Mouse (Mus musculus): Measurements from ENCODE around the gene Prkg1. TPM values are rescaled to one million over a fixed set of nuclear protein-coding genes. Genes with fewer than 3 reads are reported as not detected.

Prkg1 gene
- polyA plus RNA-seq, 1 experiment from 2014 or later, result 0.74 TPM

DNA sequence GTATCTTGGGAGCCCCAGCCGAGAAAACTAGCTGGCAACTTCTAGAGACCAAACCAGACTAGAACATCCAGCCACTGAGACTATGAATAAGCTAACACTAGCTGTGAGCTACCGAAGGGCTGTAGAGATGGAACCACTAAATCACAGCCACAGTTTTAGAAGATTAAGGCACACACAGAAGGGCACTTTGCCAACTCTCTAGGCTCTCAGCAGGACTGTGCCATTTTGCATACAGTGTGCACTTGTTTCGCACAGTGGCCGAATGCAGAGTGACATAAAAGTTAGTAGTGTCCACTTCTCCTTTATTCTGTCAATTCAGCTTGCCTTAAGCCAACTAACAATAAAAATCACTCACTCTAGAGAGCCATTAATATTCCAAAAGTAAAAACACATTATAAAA is 774.4 kb downstream of the Prkg1 start:
- Histone ChIP-seq H3K4me3 (ENCODE audit: low read depth, low read length) (no peak overlapping the region), H3K9me3 (ENCODE audit: low read length) (no peaks in the 10 kb centered on the region), H3K27me3 (ENCODE audit: insufficient read depth, low read length) (no peaks in the 10 kb centered on the region), H3K27ac (ENCODE audit: low read depth) (no peak overlapping the region), H3K9ac (replicated peaks) (no peak overlapping the region), H3K4me1 (ENCODE audit: insufficient read depth) (no peaks in the 10 kb centered on the region), H3K4me2 (ENCODE audit: low read depth, low read length) (no peak overlapping the region), H3K36me3 (replicated peaks; ENCODE audit: insufficient read depth, low read length) (no peaks in the 10 kb centered on the region)
- 84% methylated on average over 4 of the region's 4 CpGs for WGBS (ENCODE audit: insufficient replicate concordance)
- TF ChIP-seq CTCF (IDR thresholded peaks at IDR 0.05; ENCODE audit: low read depth) (no peak), EP300 (IDR thresholded peaks at IDR 0.05; ENCODE audit: low read depth) (no peak)
- ATAC-seq, result no peak
- DNase-seq, result no peak

DNA sequence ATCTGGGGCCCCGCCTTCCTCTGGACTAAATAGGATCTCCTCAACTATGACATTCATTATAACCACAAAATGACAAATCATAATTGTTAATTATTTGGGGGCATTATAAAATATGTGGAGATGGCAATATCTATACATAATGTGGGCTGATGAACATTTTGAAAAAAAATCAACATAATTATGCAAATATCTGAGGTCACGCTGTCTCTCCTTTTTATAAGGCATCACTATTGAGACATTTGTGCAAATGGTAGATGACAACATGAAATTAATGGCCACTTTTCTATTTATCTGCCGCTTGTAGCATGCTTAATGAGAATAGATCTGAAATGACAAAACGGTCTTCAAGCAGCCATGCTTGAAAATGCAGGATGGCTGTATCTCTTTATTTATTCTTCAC is 782.4 kb downstream of the Prkg1 start:
- no peak overlapping the region for H3K4me2 ChIP-seq (ENCODE audit: low read depth, low read length)
- no peak for ATAC-seq
- no peaks in the 10 kb centered on the region for H3K4me1 ChIP-seq (ENCODE audit: insufficient read depth)
- no peak overlapping the region for H3K27ac ChIP-seq (ENCODE audit: low read depth)
- H3K4me3 ChIP-seq (ENCODE audit: low read depth, low read length), result no peak overlapping the region
- 81% methylated on average over 4 of the region's 4 CpGs for WGBS (ENCODE audit: insufficient replicate concordance)
- H3K9ac ChIP-seq (replicated peaks), result no peak overlapping the region
- H3K27me3 ChIP-seq (ENCODE audit: insufficient read depth, low read length), result no peaks in the 10 kb centered on the region
- no peak for DNase-seq
- H3K9me3 ChIP-seq (ENCODE audit: low read length), result no peaks in the 10 kb centered on the region
- TF ChIP-seq CTCF (IDR thresholded peaks at IDR 0.05; ENCODE audit: low read depth) (no peak), EP300 (IDR thresholded peaks at IDR 0.05; ENCODE audit: low read depth) (no peak)
- no peaks in the 10 kb centered on the region for H3K36me3 ChIP-seq (replicated peaks; ENCODE audit: insufficient read depth, low read length)

DNA sequence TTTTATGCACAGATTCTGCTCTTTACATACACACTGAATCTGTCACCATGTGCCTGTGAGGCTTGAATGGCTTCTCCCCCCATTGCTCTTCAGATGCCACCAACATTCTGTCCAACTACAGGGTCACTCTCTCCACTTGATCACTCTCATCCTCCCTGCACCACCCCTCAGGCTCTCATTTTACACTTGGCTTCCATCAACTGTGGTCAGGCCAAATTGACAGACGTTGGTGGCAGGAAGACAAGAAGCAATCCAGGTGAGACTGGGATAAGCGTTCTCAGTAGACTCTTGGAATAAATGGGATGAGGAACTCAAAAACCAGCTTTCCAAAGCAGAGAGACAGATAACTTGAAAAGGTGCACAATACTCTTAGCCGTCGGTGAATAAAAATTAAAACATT is 786.7 kb downstream of the Prkg1 start:
- Histone ChIP-seq H3K27ac (ENCODE audit: low read depth) (no peak overlapping the region), H3K9me3 (ENCODE audit: low read length) (no peaks in the 10 kb centered on the region), H3K4me2 (ENCODE audit: low read depth, low read length) (no peak overlapping the region), H3K9ac (replicated peaks) (no peak overlapping the region), H3K36me3 (replicated peaks; ENCODE audit: insufficient read depth, low read length) (no peaks in the 10 kb centered on the region), H3K4me1 (ENCODE audit: insufficient read depth) (no peaks in the 10 kb centered on the region), H3K4me3 (ENCODE audit: low read depth, low read length) (no peak overlapping the region), H3K27me3 (ENCODE audit: insufficient read depth, low read length) (no peaks in the 10 kb centered on the region)
- ATAC-seq (no peak), DNase-seq (no peak)
- TF ChIP-seq EP300 (IDR thresholded peaks at IDR 0.05; ENCODE audit: low read depth) (no peak), CTCF (IDR thresholded peaks at IDR 0.05; ENCODE audit: low read depth) (no peak)
- WGBS (ENCODE audit: insufficient replicate concordance), result 78% methylated on average over 4 of the region's 4 CpGs

DNA sequence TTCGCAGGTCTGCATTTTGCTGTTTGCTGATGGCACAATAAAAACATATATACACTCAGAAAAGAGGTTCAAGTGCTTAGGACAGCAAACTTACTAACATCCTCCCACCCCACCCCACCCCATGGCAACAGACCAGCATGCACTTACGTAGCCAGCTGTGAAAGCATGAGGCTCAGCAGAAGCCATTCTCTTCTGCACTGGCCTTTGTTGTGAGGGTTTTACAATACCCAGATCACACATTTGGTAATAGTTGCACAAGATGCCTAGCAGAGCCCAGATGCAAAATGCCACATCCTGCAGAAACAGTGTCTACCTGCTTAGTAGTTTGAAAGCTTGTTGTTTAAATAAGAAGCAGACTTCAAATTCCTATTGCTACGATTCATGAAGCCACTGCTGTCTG is 814.2 kb downstream of the Prkg1 start:
- DNase-seq (no peak), ATAC-seq (no peak)
- no peak overlapping the region for H3K4me3 ChIP-seq (ENCODE audit: low read depth, low read length)
- no peak overlapping the region for H3K27ac ChIP-seq (ENCODE audit: low read depth)
- H3K36me3 ChIP-seq (replicated peaks; ENCODE audit: insufficient read depth, low read length), result no peaks in the 10 kb centered on the region
- no peaks in the 10 kb centered on the region for H3K27me3 ChIP-seq (ENCODE audit: insufficient read depth, low read length)
- H3K4me1 ChIP-seq (ENCODE audit: insufficient read depth), result no peaks in the 10 kb centered on the region
- no peak overlapping the region for H3K9ac ChIP-seq (replicated peaks)
- no peaks in the 10 kb centered on the region for H3K9me3 ChIP-seq (ENCODE audit: low read length)
- no peak overlapping the region for H3K4me2 ChIP-seq (ENCODE audit: low read depth, low read length)
- no peak for TF ChIP-seq EP300 (IDR thresholded peaks at IDR 0.05; ENCODE audit: low read depth)
- no peak for TF ChIP-seq CTCF (IDR thresholded peaks at IDR 0.05; ENCODE audit: low read depth)
- WGBS (ENCODE audit: insufficient replicate concordance), result 63% methylated on average over 3 of the region's 3 CpGs

DNA sequence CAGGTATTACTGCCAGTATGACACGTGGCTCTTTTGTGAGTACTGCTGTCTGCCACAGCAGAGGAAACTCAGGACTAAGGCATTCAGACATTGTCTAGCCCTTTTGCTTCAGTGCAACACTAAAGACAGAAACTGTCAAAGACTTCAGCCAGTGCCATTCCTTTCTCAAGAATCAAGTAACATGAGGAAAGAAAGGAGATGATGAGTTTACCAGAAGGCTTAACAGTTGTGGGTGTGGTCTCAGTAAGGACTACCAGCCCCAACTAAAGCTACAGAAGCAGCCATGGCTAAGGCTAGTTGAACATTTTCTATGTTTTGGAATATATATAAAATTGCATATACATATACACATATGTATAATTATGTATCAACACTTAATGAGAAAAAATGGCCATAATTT is 816.6 kb downstream of the Prkg1 start:
- ATAC-seq (no peak), DNase-seq (no peak)
- H3K9me3 ChIP-seq (ENCODE audit: low read length), result no peaks in the 10 kb centered on the region
- TF ChIP-seq EP300 (IDR thresholded peaks at IDR 0.05; ENCODE audit: low read depth) (no peak), CTCF (IDR thresholded peaks at IDR 0.05; ENCODE audit: low read depth) (no peak)
- H3K27ac ChIP-seq (ENCODE audit: low read depth), result no peak overlapping the region
- H3K4me1 ChIP-seq (ENCODE audit: insufficient read depth), result no peaks in the 10 kb centered on the region
- WGBS (ENCODE audit: insufficient replicate concordance), result 47% methylated on average over 1 of the region's 1 CpGs
- no peaks in the 10 kb centered on the region for H3K27me3 ChIP-seq (ENCODE audit: insufficient read depth, low read length)
- H3K4me2 ChIP-seq (ENCODE audit: low read depth, low read length), result no peak overlapping the region
- H3K4me3 ChIP-seq (ENCODE audit: low read depth, low read length), result no peak overlapping the region
- H3K36me3 ChIP-seq (replicated peaks; ENCODE audit: insufficient read depth, low read length), result no peaks in the 10 kb centered on the region
- H3K9ac ChIP-seq (replicated peaks), result no peak overlapping the region

DNA sequence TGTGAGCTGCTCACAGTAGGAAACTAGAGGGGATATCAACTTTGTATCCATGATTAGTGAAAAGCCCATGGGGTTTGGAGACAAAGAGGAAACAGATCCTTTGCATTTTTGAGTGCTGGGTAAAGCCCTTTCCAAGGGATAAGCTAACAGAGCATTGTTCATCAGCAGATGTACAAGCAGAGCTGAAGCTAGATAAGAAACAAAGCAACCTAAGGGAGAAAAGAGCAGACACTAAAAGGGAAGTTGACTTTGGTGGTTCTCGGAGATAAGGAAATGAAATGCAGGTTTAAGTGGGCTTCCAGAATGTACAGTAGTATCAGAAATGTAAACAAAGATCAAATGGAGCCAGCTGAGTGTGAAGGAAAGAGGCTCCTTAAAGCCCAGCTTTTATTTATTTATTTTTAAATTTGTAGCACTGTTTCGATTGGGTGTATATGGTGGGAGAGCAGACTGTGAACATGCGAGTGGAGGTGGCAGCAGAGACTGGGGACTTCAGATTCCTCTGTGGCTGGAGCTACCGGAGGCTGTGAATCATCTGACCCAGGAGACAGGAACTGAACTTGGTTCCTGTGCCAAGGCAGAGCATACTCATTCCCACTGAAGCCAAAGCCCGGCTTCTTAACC is 822.4 kb downstream of the Prkg1 start:
- Histone ChIP-seq H3K4me1 (ENCODE audit: insufficient read depth) (0 out of 2 replicates have a peak, but pooled peaks cover 3% of the 10 kb centered on the region), H3K9ac (replicated peaks) (no peak overlapping the region), H3K27ac (ENCODE audit: low read depth) (no peak overlapping the region), H3K27me3 (ENCODE audit: insufficient read depth, low read length) (no peaks in the 10 kb centered on the region), H3K36me3 (replicated peaks; ENCODE audit: insufficient read depth, low read length) (no peaks in the 10 kb centered on the region), H3K9me3 (ENCODE audit: low read length) (no peaks in the 10 kb centered on the region), H3K4me3 (ENCODE audit: low read depth, low read length) (no peak overlapping the region), H3K4me2 (ENCODE audit: low read depth, low read length) (no peak overlapping the region)
- TF ChIP-seq CTCF (IDR thresholded peaks at IDR 0.05; ENCODE audit: low read depth), result no peak
- TF ChIP-seq EP300 (IDR thresholded peaks at IDR 0.05; ENCODE audit: low read depth), result 0 out of 2 replicates have a peak, but pooled peaks have one; percentile 16
- no peak for DNase-seq
- no peak for ATAC-seq
- 5% methylated on average over 5 of the region's 5 CpGs for WGBS (ENCODE audit: insufficient replicate concordance)
